Mouse (Mus musculus): Measurements from ENCODE around the gene Ctss.

GRCm38 (mm10) chr3:95486421-95486820 is 40.2 kb upstream of the Ctss start:
- TF ChIP-seq CTCF (IDR thresholded peaks at IDR 0.05; ENCODE audit: borderline replicate concordance, extremely low read depth, insufficient read depth, insufficient read length) = no peak
- no peak for TF ChIP-seq POLR2A (IDR thresholded peaks at IDR 0.05; ENCODE audit: borderline replicate concordance, extremely low read depth, insufficient read depth, insufficient read length, poor library complexity, severe bottlenecking)
